Mouse (Mus musculus) naive thymus-derived CD4-positive, alpha-beta T cell, adult 2 months (primary cell): ENCODE measurements around the gene Xpnpep1.

ENCODE experiments used
- DNase-seq: peaks from one replicate; pipeline ENCODE4 v3.0.0-alpha.2; 2011; ENCODE audit warnings: low read depth

Xpnpep1 gene

DNA sequence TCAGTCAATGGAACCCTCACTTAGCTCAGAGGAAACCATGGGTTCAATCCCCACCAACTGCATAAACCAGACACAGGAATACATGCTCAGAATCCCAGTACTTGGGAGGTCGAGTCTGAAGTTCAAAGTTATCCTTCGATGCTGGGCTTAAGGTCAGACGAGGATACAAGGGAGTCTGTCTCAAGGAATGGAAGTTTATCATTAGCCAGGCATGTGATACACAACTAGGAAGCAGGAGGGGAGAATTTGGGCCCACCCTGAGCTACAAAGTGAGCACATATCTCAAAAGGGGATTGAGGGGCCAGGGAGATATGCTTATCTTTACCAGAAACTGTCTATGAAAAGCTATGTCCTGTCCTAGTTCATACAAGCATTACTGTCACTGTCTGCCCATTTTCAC, 7.4 kb downstream of the Xpnpep1 start:
- no peak for DNase-seq

DNA sequence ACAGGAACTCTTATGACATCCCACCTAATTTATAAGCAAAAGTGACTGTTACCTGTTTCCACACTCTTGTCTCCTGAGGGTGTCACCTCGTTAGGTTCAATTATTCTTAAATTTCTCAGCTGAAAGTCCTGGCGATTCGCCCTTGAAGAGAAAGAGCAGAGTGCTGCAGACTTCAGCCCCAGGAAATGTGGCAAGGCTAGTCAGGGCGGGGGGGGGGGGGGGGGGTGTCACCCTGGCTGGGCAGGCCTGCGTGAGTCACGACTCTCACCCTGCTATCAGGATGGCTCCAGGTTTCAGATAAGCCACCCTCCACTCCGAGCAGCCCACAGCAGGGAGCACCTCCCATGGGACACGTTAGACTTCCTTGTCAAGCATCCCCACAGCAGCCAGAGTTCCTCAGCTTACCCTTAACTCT, 8.1 kb downstream of the Xpnpep1 start:
- no peak for DNase-seq

DNA sequence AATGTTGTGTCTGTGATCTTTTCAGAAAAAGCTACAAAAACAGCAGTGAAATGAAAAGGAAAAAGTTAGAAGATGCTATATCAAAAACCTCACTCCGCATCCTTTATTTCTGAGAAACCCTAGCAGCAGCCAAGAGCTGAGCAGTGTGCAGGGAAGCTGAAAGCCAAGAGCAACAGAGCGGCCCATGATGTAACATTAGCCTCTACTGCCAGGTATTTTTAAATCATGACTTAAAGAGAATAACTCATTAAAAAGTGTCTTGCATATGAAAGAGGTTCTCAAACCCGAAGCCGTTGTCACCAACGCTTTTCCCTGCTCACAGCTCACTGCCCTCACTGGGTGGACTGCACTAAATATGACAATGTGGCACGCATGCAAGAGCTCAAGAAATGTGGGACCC, 9.7 kb downstream of the Xpnpep1 start:
- no peak for DNase-seq

GRCm38 (mm10) chr19:53029686-53030085, 10.3 kb downstream of the Xpnpep1 start:
- no peak for DNase-seq

GRCm38 (mm10) chr19:53029045-53029444, 11.0 kb downstream of the Xpnpep1 start:
- no peak for DNase-seq

DNA sequence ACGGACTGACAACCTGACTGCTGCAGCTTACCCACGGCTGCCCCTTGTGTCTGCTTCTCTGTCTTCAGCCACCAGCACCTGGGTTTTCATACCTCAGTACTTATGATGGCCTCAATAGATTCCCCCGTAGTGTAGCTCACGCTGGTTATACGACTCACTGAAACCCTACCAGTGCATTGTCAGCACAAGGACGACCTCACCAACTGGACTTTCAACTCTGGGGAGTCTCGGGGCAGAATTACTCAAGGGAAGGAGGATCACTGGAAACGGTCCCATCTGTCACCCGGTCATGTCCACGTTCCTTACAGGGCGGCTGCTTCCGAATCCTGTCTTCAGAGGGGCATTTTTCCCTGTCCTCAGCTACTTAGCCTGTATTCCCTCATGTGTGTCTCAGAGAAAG, 11.8 kb downstream of the Xpnpep1 start:
- no peak for DNase-seq

DNA sequence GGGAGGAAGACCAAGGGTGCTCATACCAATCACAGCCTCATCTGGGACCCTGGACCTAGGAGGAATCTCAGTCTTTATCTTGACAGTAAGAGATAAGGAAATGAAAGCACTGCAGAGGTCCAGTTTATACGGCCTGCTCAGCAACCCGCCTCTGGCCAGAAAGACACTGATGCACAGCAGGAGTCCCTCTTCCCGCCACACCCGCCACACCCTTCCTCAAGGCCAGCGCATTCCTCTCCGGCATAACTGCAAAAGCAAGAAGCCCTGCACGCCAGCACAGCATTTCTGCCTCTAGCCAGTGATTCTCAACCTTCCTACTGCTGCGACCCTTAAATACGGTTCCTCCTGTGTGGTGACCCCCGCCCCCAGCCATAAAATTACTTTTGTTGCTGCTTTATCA, 16.8 kb downstream of the Xpnpep1 start:
- DNase-seq, result no peak

DNA sequence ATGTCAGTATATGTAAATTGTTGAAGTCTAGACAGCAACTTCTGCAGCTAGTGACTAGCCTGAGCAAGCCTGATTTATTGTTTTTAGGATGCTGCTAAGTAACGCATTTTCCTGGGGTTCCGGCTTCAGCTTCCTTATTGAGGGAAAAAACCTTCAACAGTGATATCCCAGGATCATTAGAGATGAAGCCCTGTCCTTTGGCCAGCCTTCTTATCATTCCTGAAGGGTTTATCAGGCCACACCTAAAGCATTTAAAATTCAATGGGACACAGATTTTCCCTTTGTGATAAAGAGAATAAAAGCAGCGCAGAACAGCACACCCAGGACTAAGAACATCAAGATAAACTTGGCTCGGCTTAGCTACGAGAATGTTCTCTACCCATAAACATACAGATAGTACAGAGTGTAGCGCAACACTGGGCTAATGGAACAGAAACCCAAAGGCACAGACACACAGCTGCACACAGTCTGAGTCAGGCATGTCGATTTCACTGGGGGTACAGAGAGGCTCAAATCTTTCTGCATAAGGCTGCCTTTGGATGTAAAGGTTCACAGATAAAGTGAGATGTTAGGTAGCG, 17.9 kb downstream of the Xpnpep1 start:
- DNase-seq, result no peak

- no peak for DNase-seq
These were observed 18.5 kb downstream of the Xpnpep1 start for GRCm38 (mm10) chr19:53021537-53021936.

- DNase-seq, result peak; percentile 68
These were observed 20.1 kb downstream of the Xpnpep1 start for GRCm38 (mm10) chr19:53019716-53020463.

DNA sequence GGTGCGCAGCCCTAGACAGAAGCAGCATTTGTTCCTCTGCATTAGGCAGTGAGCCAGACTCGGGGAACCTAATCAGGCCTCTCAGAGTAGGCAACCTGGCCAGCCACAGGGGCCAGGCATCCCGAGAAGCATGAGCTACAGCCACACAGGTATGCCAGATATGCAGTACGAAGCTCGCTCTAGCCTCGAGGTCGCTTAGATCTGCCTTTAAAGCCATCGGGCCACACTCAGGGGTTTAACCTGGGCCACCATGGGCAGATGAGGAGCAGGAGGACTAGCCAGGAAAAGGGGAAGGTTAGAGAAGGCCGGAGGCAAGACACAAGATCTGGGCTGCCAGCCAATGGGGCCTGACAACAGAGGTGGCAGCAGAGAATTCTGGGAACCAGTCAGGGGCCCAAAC, 22.1 kb downstream of the Xpnpep1 start:
- no peak for DNase-seq

- no peak for DNase-seq
These were observed 22.8 kb downstream of the Xpnpep1 start for GRCm38 (mm10) chr19:53017248-53017647.

- DNase-seq, result no peak
These were observed 24.9 kb downstream of the Xpnpep1 start for GRCm38 (mm10) chr19:53014910-53015710.

GRCm38 (mm10) chr19:53013744-53014143, 26.3 kb downstream of the Xpnpep1 start:
- no peak for DNase-seq

GRCm38 (mm10) chr19:53013341-53013740, 26.7 kb downstream of the Xpnpep1 start:
- no peak for DNase-seq

- DNase-seq, result no peak
These were observed 29.1 kb downstream of the Xpnpep1 start for GRCm38 (mm10) chr19:53010941-53011340.

DNA sequence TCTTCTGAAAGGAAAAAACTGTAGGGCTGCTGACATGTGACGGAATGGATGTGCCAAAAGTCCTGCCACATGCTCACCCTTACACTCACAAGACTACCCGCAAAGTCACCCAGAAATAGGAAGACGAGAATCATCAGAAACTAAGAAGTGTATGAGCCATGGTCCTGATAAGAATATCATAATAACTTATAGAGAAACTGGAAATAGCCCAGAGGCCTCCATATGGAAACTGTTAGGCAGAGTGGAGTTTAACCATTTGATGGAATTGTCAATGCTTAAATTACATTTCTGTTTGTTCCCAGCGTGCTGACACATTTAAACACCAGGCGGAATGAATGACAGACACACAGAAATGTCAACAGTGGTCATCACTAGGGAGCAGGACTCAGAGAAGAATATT, 31.1 kb downstream of the Xpnpep1 start:
- no peak for DNase-seq

- DNase-seq, result peak; percentile 18
These were observed 31.9 kb downstream of the Xpnpep1 start for GRCm38 (mm10) chr19:53008020-53008705.

- no peak for DNase-seq
These were observed 34.0 kb downstream of the Xpnpep1 start for GRCm38 (mm10) chr19:53005978-53006377.

- DNase-seq, result no peak
These were observed 36.3 kb downstream of the Xpnpep1 start for GRCm38 (mm10) chr19:53003554-53004365.
